Mouse (Mus musculus) lung, embryonic 15.5 days (tissue): ENCODE measurements around the gene Ypel4. TPM values are rescaled to one million over a fixed set of nuclear protein-coding genes. Genes with fewer than 3 reads are reported as not detected.

Source experiments
- ATAC-seq: fragments of 200-750 bp; cut with Nextera tagmentation; 2 replicates; pipeline ENCODE4 v1.8.0; 2017; ENCODE audit warnings: moderate number of reproducible peaks, borderline replicate concordance; ENCODE audit not compliant: low FRiP score, low TSS enrichment; ENCODE audit errors: extremely low read depth
- H3K27ac ChIP-seq: fragments of 300-500 bp; sonication (generic); 2 replicates; pipeline ENCODE4 v1.5.1; 2015; ENCODE audit warnings: moderate library complexity, mild to moderate bottlenecking, inconsistent platforms
- H3K27me3 ChIP-seq: fragments of 300-500 bp; sonication (generic); 2 replicates; pipeline ENCODE4 v1.6.1; 2015; ENCODE audit warnings: inconsistent platforms
- H3K36me3 ChIP-seq: fragments of 300-500 bp; sonication (generic); 2 replicates; pipeline ENCODE4 v1.6.1; 2015; ENCODE audit warnings: inconsistent platforms
- H3K4me1 ChIP-seq: fragments of 300-500 bp; sonication (generic); 2 replicates; pipeline ENCODE4 v1.6.1; 2015; ENCODE audit warnings: inconsistent platforms
- H3K4me2 ChIP-seq: fragments of 300-500 bp; sonication (generic); 2 replicates; pipeline ENCODE4 v1.6.1; 2015; ENCODE audit warnings: inconsistent platforms, mild to moderate bottlenecking, moderate library complexity
- H3K4me3 ChIP-seq: fragments of 300-500 bp; sonication (generic); 2 replicates; pipeline ENCODE4 v1.5.1; 2015; ENCODE audit warnings: mild to moderate bottlenecking, inconsistent platforms
- H3K9ac ChIP-seq: fragments of 300-500 bp; sonication (generic); 2 replicates; pipeline ENCODE4 v1.6.1; 2015; ENCODE audit warnings: inconsistent platforms
- H3K9me3 ChIP-seq: fragments of 300-500 bp; sonication (generic); 2 replicates; pipeline ENCODE4 v1.6.1; 2016; ENCODE audit warnings: inconsistent platforms
- WGBS: fragments of 180-500 bp; shearing (Covaris S2); methylation state at CpG from one replicate; pipeline ENCODE4 v1.1.7; 2015; 5-methylcytosine and 5-hydroxymethylcytosine counted together
- polyA plus RNA-seq: library from polyadenylated mRNA; unstranded; fragments of >200 nt; fragmentation: Nextera tagmentation; extraction: Ambion mirVana; gene quantifications from 2 replicates; pipeline ENCODE4 v1.2.1, GENCODE M21; 2015

Gene Ypel4
- polyA plus RNA-seq, 1 experiment from 2014 or later: 6.3 TPM

- H3K9ac ChIP-seq: peak within 1 kb of the TSS; percentile 100
- no peaks in the 10 kb centered on the region for H3K9me3 ChIP-seq
- peak within 1 kb of the TSS; percentile 79 for H3K4me2 ChIP-seq
- ATAC-seq: peak; percentile 93
- H3K4me3 ChIP-seq: peak within 1 kb of the TSS; percentile 95
- H3K27ac ChIP-seq: peak within 1 kb of the TSS; percentile 100
- H3K36me3 ChIP-seq: peaks cover 6% of the 10 kb centered on the region
- 1% methylated on average over 25 of the region's 25 CpGs for WGBS
- peaks cover 46% of the 10 kb centered on the region for H3K4me1 ChIP-seq
- H3K27me3 ChIP-seq: no peaks in the 10 kb centered on the region
These were observed 9.7 kb downstream of the Ypel4 start, which contains the start of gene Gm19426 for GRCm38 (mm10) chr2:84743561-84743960. TSS of gene Gm19426 (minus strand) at chr2:84743655.

- peak overlapping the region; percentile 100 for H3K27ac ChIP-seq
- H3K4me2 ChIP-seq: peak overlapping the region; percentile 79
- no peaks in the 10 kb centered on the region for H3K9me3 ChIP-seq
- peak overlapping the region; percentile 95 for H3K4me3 ChIP-seq
- peak; percentile 53 for ATAC-seq
- H3K4me1 ChIP-seq: peaks cover 41% of the 10 kb centered on the region
- H3K36me3 ChIP-seq: peaks cover 6% of the 10 kb centered on the region
- peak overlapping the region; percentile 100 for H3K9ac ChIP-seq
- whole genome bisulfite sequencing: 0% methylated on average over 10 of the region's 10 CpGs
- H3K27me3 ChIP-seq: no peaks in the 10 kb centered on the region
These were observed 10.3 kb downstream of the Ypel4 start for GRCm38 (mm10) chr2:84744126-84744525.

- WGBS: 54% methylated on average over 6 of the region's 6 CpGs
- H3K27ac ChIP-seq: no peak overlapping the region
These were observed 16.3 kb downstream of the Ypel4 start for GRCm38 (mm10) chr2:84750115-84750514.

GRCm38 (mm10) chr2:84756245-84756644 is 22.4 kb downstream of the Ypel4 start:
- ATAC-seq: no peak
- no peak overlapping the region for H3K4me2 ChIP-seq
- no peak overlapping the region for H3K4me3 ChIP-seq
- no peaks in the 10 kb centered on the region for H3K36me3 ChIP-seq
- H3K27me3 ChIP-seq: no peaks in the 10 kb centered on the region
- H3K9ac ChIP-seq: no peak overlapping the region
- 76% methylated on average over 5 of the region's 5 CpGs for WGBS
- no peaks in the 10 kb centered on the region for H3K4me1 ChIP-seq
- H3K9me3 ChIP-seq: no peaks in the 10 kb centered on the region
- H3K27ac ChIP-seq: no peak overlapping the region

More at GRCm38 (mm10) chr2:84750115-84750514, 16.3 kb downstream of the Ypel4 start:
- peak; percentile 76 for ATAC-seq
- Histone ChIP-seq H3K4me2 (no peak overlapping the region), H3K4me1 (0 out of 2 replicates have a peak, but pooled peaks cover 3% of the 10 kb centered on the region), H3K9ac (no peak overlapping the region), H3K36me3 (no peaks in the 10 kb centered on the region), H3K27me3 (no peaks in the 10 kb centered on the region), H3K4me3 (no peak overlapping the region), H3K9me3 (no peaks in the 10 kb centered on the region)

- H3K4me1 ChIP-seq: no peaks in the 10 kb centered on the region
- no peaks in the 10 kb centered on the region for H3K9me3 ChIP-seq
- no peak for ATAC-seq
- H3K36me3 ChIP-seq: no peaks in the 10 kb centered on the region
- no peaks in the 10 kb centered on the region for H3K27me3 ChIP-seq
- H3K4me3 ChIP-seq: no peak overlapping the region
- H3K4me2 ChIP-seq: no peak overlapping the region
- no peak overlapping the region for H3K27ac ChIP-seq
- no peak overlapping the region for H3K9ac ChIP-seq
- 49% methylated on average over 7 of the region's 7 CpGs for WGBS
These were observed 23.3 kb downstream of the Ypel4 start for GRCm38 (mm10) chr2:84757026-84757682.

- peak; percentile 57; the same call in 1 of the 2 replicates for ATAC-seq
- Histone ChIP-seq H3K27ac (no peak overlapping the region), H3K9ac (no peak overlapping the region), H3K36me3 (no peaks in the 10 kb centered on the region), H3K4me3 (no peak overlapping the region), H3K4me2 (no peak overlapping the region), H3K27me3 (no peaks in the 10 kb centered on the region), H3K9me3 (no peaks in the 10 kb centered on the region), H3K4me1 (no peaks in the 10 kb centered on the region)
- WGBS: 1% methylated on average over 2 of the region's 2 CpGs
These were observed 24.8 kb downstream of the Ypel4 start for GRCm38 (mm10) chr2:84758542-84759127.

GRCm38 (mm10) chr2:84760777-84761176 is 26.9 kb downstream of the Ypel4 start:
- 63% methylated on average over 8 of the region's 8 CpGs for WGBS

GRCm38 (mm10) chr2:84761309-84761708 is 27.5 kb downstream of the Ypel4 start:
- Histone ChIP-seq H3K36me3 (no peaks in the 10 kb centered on the region), H3K27me3 (no peaks in the 10 kb centered on the region), H3K27ac (no peak overlapping the region), H3K4me1 (no peaks in the 10 kb centered on the region), H3K9me3 (no peaks in the 10 kb centered on the region), H3K4me2 (no peak overlapping the region), H3K9ac (no peak overlapping the region), H3K4me3 (no peak overlapping the region)
- no peak for ATAC-seq
- WGBS: 68% methylated on average over 3 of the region's 3 CpGs

More at GRCm38 (mm10) chr2:84760777-84761176, 26.9 kb downstream of the Ypel4 start:
- no peak overlapping the region for H3K4me2 ChIP-seq
- no peaks in the 10 kb centered on the region for H3K9me3 ChIP-seq
- H3K27me3 ChIP-seq: no peaks in the 10 kb centered on the region
- no peak overlapping the region for H3K27ac ChIP-seq
- no peak overlapping the region for H3K4me3 ChIP-seq
- H3K4me1 ChIP-seq: no peaks in the 10 kb centered on the region
- H3K36me3 ChIP-seq: no peaks in the 10 kb centered on the region
- no peak overlapping the region for H3K9ac ChIP-seq
- ATAC-seq: no peak

GRCm38 (mm10) chr2:84761840-84762239 is 28.0 kb downstream of the Ypel4 start:
- 73% methylated on average over 1 of the region's 1 CpGs for WGBS
- no peak overlapping the region for H3K27ac ChIP-seq
- H3K9me3 ChIP-seq: no peaks in the 10 kb centered on the region

GRCm38 (mm10) chr2:84762295-84762694 is 28.4 kb downstream of the Ypel4 start:
- Histone ChIP-seq H3K27ac (no peak overlapping the region), H3K4me2 (no peak overlapping the region), H3K9me3 (no peaks in the 10 kb centered on the region), H3K4me3 (no peak overlapping the region), H3K4me1 (no peaks in the 10 kb centered on the region), H3K9ac (no peak overlapping the region), H3K27me3 (no peaks in the 10 kb centered on the region), H3K36me3 (no peaks in the 10 kb centered on the region)
- 54% methylated on average over 4 of the region's 4 CpGs for WGBS
- ATAC-seq: no peak

More at GRCm38 (mm10) chr2:84761840-84762239, 28.0 kb downstream of the Ypel4 start:
- H3K4me2 ChIP-seq: no peak overlapping the region
- no peaks in the 10 kb centered on the region for H3K4me1 ChIP-seq
- H3K27me3 ChIP-seq: no peaks in the 10 kb centered on the region
- no peaks in the 10 kb centered on the region for H3K36me3 ChIP-seq
- no peak for ATAC-seq
- H3K9ac ChIP-seq: no peak overlapping the region
- no peak overlapping the region for H3K4me3 ChIP-seq

GRCm38 (mm10) chr2:84762818-84763217 is 29.0 kb downstream of the Ypel4 start:
- H3K4me1 ChIP-seq: no peaks in the 10 kb centered on the region
- H3K4me2 ChIP-seq: no peak overlapping the region
- ATAC-seq: no peak
- no peak overlapping the region for H3K27ac ChIP-seq
- 6% methylated on average over 1 of the region's 1 CpGs for WGBS
- H3K36me3 ChIP-seq: no peaks in the 10 kb centered on the region
- no peak overlapping the region for H3K4me3 ChIP-seq
- no peak overlapping the region for H3K9ac ChIP-seq
- no peaks in the 10 kb centered on the region for H3K27me3 ChIP-seq
- no peaks in the 10 kb centered on the region for H3K9me3 ChIP-seq

GRCm38 (mm10) chr2:84770501-84770900 is 36.6 kb downstream of the Ypel4 start:
- H3K9ac ChIP-seq: no peak overlapping the region
- H3K9me3 ChIP-seq: no peaks in the 10 kb centered on the region
- no peak for ATAC-seq
- H3K27me3 ChIP-seq: no peaks in the 10 kb centered on the region
- no peak overlapping the region for H3K27ac ChIP-seq
- H3K36me3 ChIP-seq: 0 out of 2 replicates have a peak, but pooled peaks cover 5% of the 10 kb centered on the region
- no peak overlapping the region for H3K4me3 ChIP-seq
- 76% methylated on average over 6 of the region's 6 CpGs for WGBS
- H3K4me2 ChIP-seq: no peak overlapping the region
- peaks cover 12% of the 10 kb centered on the region for H3K4me1 ChIP-seq
